Mouse (Mus musculus): ENCODE data around the gene Emg1. TPM values are rescaled to one million over a fixed set of nuclear protein-coding genes. Genes with fewer than 3 reads are reported as not detected.
A peak's percentile ranks its signal among the peaks of the same experiment; 100 is the strongest.

Emg1 gene
- total and polyA plus RNA-seq, 3 experiments: 51.8 to 78.8 (median 71.4) TPM

- 92% methylated on average over 7 of the region's 7 CpGs for WGBS
- H3K4me1 ChIP-seq (ENCODE audit: control insufficient read depth, insufficient read depth, low read length): peaks cover 1% of the 10 kb centered on the region; the same call in 1 of the 2 replicates
- no peak for DNase-seq
- no peaks in the 10 kb centered on the region; the same call in 1 of the 2 replicates for H3K79me2 ChIP-seq (replicated peaks; ENCODE audit: control insufficient read depth, insufficient read depth, low read length)
- no peak overlapping the region for H3K27ac ChIP-seq
- TF ChIP-seq POLR2A (IDR thresholded peaks at IDR 0.05; ENCODE audit: insufficient read depth, low read depth, low read length): no peak
- TF ChIP-seq EP300 (IDR thresholded peaks at IDR 0.05; ENCODE audit: insufficient read depth, low read depth, low read length): no peak
- no peak for TF ChIP-seq CTCF (IDR thresholded peaks at IDR 0.05)
- H3K9ac ChIP-seq (ENCODE audit: low read depth, low read length): no peak overlapping the region
- H3K27me3 ChIP-seq (ENCODE audit: control insufficient read depth, insufficient read depth, low read length): no peaks in the 10 kb centered on the region
- H3K36me3 ChIP-seq (ENCODE audit: control insufficient read depth, insufficient read depth, low read length): no peaks in the 10 kb centered on the region
- no peak overlapping the region for H3K4me3 ChIP-seq
- intact Hi-C loops (cut with DNase I): no loop called here
These were observed 41.6 kb downstream of the Emg1 start for GRCm38 (mm10) chr6:124670281-124670900.

GRCm38 (mm10) chr6:124669234-124669859 lies 42.6 kb downstream of the Emg1 start:
- no peak overlapping the region for H3K4me3 ChIP-seq
- no peak for TF ChIP-seq POLR2A (IDR thresholded peaks at IDR 0.05; ENCODE audit: insufficient read depth, low read depth, low read length)
- TF ChIP-seq CTCF (IDR thresholded peaks at IDR 0.05): no peak
- TF ChIP-seq EP300 (IDR thresholded peaks at IDR 0.05; ENCODE audit: insufficient read depth, low read depth, low read length): no peak
- H3K4me1 ChIP-seq (ENCODE audit: control insufficient read depth, insufficient read depth, low read length): peaks cover 1% of the 10 kb centered on the region; the same call in 1 of the 2 replicates
- no peaks in the 10 kb centered on the region for H3K36me3 ChIP-seq (ENCODE audit: control insufficient read depth, insufficient read depth, low read length)
- DNase-seq: no peak
- H3K27me3 ChIP-seq (ENCODE audit: control insufficient read depth, insufficient read depth, low read length): no peaks in the 10 kb centered on the region
- H3K79me2 ChIP-seq (replicated peaks; ENCODE audit: control insufficient read depth, insufficient read depth, low read length): no peaks in the 10 kb centered on the region; the same call in 1 of the 2 replicates
- 81% methylated on average over 11 of the region's 11 CpGs for WGBS
- intact Hi-C loops (cut with DNase I): no loop called here
- H3K27ac ChIP-seq: no peak overlapping the region
- no peak overlapping the region for H3K9ac ChIP-seq (ENCODE audit: low read depth, low read length)

- no peak overlapping the region for H3K4me3 ChIP-seq
- H3K4me1 ChIP-seq (ENCODE audit: control insufficient read depth, insufficient read depth, low read length): no peaks in the 10 kb centered on the region
- H3K27ac ChIP-seq: no peak overlapping the region
- no peaks in the 10 kb centered on the region for H3K79me2 ChIP-seq (replicated peaks; ENCODE audit: control insufficient read depth, insufficient read depth, low read length)
- TF ChIP-seq CTCF (IDR thresholded peaks at IDR 0.05) (no peak), EP300 (IDR thresholded peaks at IDR 0.05; ENCODE audit: insufficient read depth, low read depth, low read length) (no peak), POLR2A (IDR thresholded peaks at IDR 0.05; ENCODE audit: insufficient read depth, low read depth, low read length) (no peak)
- 90% methylated on average over 10 of the region's 10 CpGs for WGBS
- H3K9ac ChIP-seq (ENCODE audit: low read depth, low read length): no peak overlapping the region
- H3K36me3 ChIP-seq (ENCODE audit: control insufficient read depth, insufficient read depth, low read length): no peaks in the 10 kb centered on the region
- intact Hi-C loops (cut with DNase I): no loop called here
- no peak for DNase-seq
- no peaks in the 10 kb centered on the region for H3K27me3 ChIP-seq (ENCODE audit: control insufficient read depth, insufficient read depth, low read length)
These were observed 47.0 kb downstream of the Emg1 start for GRCm38 (mm10) chr6:124665011-124665410.

- H3K4me1 ChIP-seq (ENCODE audit: control insufficient read depth, insufficient read depth, low read length): no peaks in the 10 kb centered on the region
- intact Hi-C loops (cut with DNase I): no loop called here
- H3K36me3 ChIP-seq (ENCODE audit: control insufficient read depth, insufficient read depth, low read length): no peaks in the 10 kb centered on the region
- no peaks in the 10 kb centered on the region for H3K27me3 ChIP-seq (ENCODE audit: control insufficient read depth, insufficient read depth, low read length)
- no peak overlapping the region for H3K4me3 ChIP-seq
- TF ChIP-seq CTCF (IDR thresholded peaks at IDR 0.05): no peak
- no peak for TF ChIP-seq POLR2A (IDR thresholded peaks at IDR 0.05; ENCODE audit: insufficient read depth, low read depth, low read length)
- no peak for TF ChIP-seq EP300 (IDR thresholded peaks at IDR 0.05; ENCODE audit: insufficient read depth, low read depth, low read length)
- 81% methylated on average over 7 of the region's 7 CpGs for WGBS
- no peak for DNase-seq
- no peaks in the 10 kb centered on the region for H3K79me2 ChIP-seq (replicated peaks; ENCODE audit: control insufficient read depth, insufficient read depth, low read length)
- no peak overlapping the region for H3K9ac ChIP-seq (ENCODE audit: low read depth, low read length)
- no peak overlapping the region for H3K27ac ChIP-seq
These were observed 47.7 kb downstream of the Emg1 start for GRCm38 (mm10) chr6:124664256-124664655.

- intact Hi-C loops (cut with DNase I): loop anchor here (1.0 to 2.0 kb wide), 2 partner anchors 49 to 77 kb away; partner anchors contain the start of genes Emg1, Grcc10 and Phb2
- WGBS: 13% methylated on average over 13 of the region's 13 CpGs
- Histone ChIP-seq H3K4me1 (ENCODE audit: control insufficient read depth, insufficient read depth, low read length) (no peaks in the 10 kb centered on the region), H3K79me2 (replicated peaks; ENCODE audit: control insufficient read depth, insufficient read depth, low read length) (no peaks in the 10 kb centered on the region), H3K27ac (peak overlapping the region; percentile 94), H3K36me3 (ENCODE audit: control insufficient read depth, insufficient read depth, low read length) (no peaks in the 10 kb centered on the region), H3K9ac (ENCODE audit: low read depth, low read length) (peak overlapping the region; percentile 77), H3K4me3 (peak overlapping the region; percentile 91), H3K27me3 (ENCODE audit: control insufficient read depth, insufficient read depth, low read length) (no peaks in the 10 kb centered on the region)
- no peak for DNase-seq
- TF ChIP-seq EP300 (IDR thresholded peaks at IDR 0.05; ENCODE audit: insufficient read depth, low read depth, low read length) (0 out of 2 replicates have a peak, but pooled peaks have one; percentile 15), POLR2A (IDR thresholded peaks at IDR 0.05; ENCODE audit: insufficient read depth, low read depth, low read length) (no peak)
These were observed 48.6 kb downstream of the Emg1 start for GRCm38 (mm10) chr6:124663424-124663795.

Measured in heart, adult 2 months (tissue).